Mouse (Mus musculus): Measurements from ENCODE around the gene Aloxe3.

GRCm38 (mm10) chr11:69114621-69115020 is 11.1 kb upstream of the Aloxe3 start:
- TF ChIP-seq EP300 (optimal IDR thresholded peaks at IDR 0.05), result no peak
- TF ChIP-seq CTCF (IDR thresholded peaks at IDR 0.05; ENCODE audit: low read depth), result no peak
